Mouse (Mus musculus) CH12.LX (cell line): ENCODE measurements at regions not wholly inside any gene's neighbourhood (a gene's known extent, or its start where the extent isn't known, plus 50 kb on each side); places are given as distances from the start of the nearest gene placed in this dataset.

Experiments used
- DNase-seq: peaks from one replicate; pipeline ENCODE4 v3.0.0-alpha.2; 2013; ENCODE audit errors: extremely low read depth
- H3K27ac ChIP-seq: 2 replicates; pipeline ENCODE4 v1.5.1; 2012; ENCODE audit warnings: low read depth, mild to moderate bottlenecking, control low read depth, moderate library complexity; ENCODE audit not compliant: insufficient read depth
- H3K27me3 ChIP-seq: replicated peaks from 2 replicates; pipeline ENCODE3; 2012; ENCODE audit warnings: inconsistent platforms
- H3K36me3 ChIP-seq, 2 experiments: replicated peaks in 1 of 2; 2 replicates each; pipeline versions ENCODE3 to v1.6.1; 2012; ENCODE audit warnings: inconsistent platforms in 1 of 2, low read length in 1 of 2, mild to moderate bottlenecking in 1 of 2, mixed read lengths in 1 of 2, moderate library complexity in 1 of 2; ENCODE audit not compliant: control insufficient read depth in 1 of 2, insufficient read depth in 1 of 2
- H3K4me1 ChIP-seq, 2 experiments: 2 replicates each; pipeline ENCODE4 v1.6.1; 2012; ENCODE audit warnings: inconsistent platforms in 1 of 2, moderate library complexity in 1 of 2; ENCODE audit not compliant: insufficient read depth in 2 of 2, control insufficient read depth in 1 of 2
- H3K4me2 ChIP-seq: 2 replicates; pipeline ENCODE4 v1.6.1; 2012; ENCODE audit warnings: low read depth, mild to moderate bottlenecking, control low read depth; ENCODE audit not compliant: poor library complexity, insufficient read depth, severe bottlenecking
- H3K4me3 ChIP-seq, 3 experiments: fragments of 150-350 bp in 1 of 3; sonication (generic) in 1 of 3; replicated peaks in 1 of 3; 2 replicates each; pipeline versions ENCODE3 to v1.5.1; 2011 to 2012; ENCODE audit warnings: low read depth in 2 of 3, low read length in 2 of 3, mild to moderate bottlenecking in 2 of 3, moderate library complexity in 2 of 3, control low read depth in 1 of 3, improper control_type of control experiment in 1 of 3, inconsistent platforms in 1 of 3, mixed read lengths in 1 of 3; ENCODE audit not compliant: poor library complexity in 1 of 3
- H3K79me2 ChIP-seq: replicated peaks from 2 replicates; pipeline ENCODE4 v1.6.1; 2012; ENCODE audit warnings: mild to moderate bottlenecking, moderate library complexity; ENCODE audit not compliant: control insufficient read depth, poor library complexity, insufficient read depth, severe bottlenecking; ENCODE audit errors: extremely low read depth
- H3K9ac ChIP-seq: 2 replicates; pipeline ENCODE4 v1.6.1; 2012; ENCODE audit warnings: low read depth, mild to moderate bottlenecking, control low read depth, moderate library complexity; ENCODE audit not compliant: insufficient read depth
- H3K9me3 ChIP-seq: replicated peaks from 2 replicates; pipeline ENCODE3; 2012; ENCODE audit warnings: low read length, inconsistent platforms, mixed read lengths
- BHLHE40 ChIP-seq: IDR thresholded peaks from 2 replicates; pipeline ENCODE4 v1.6.1; 2011; ENCODE audit warnings: mild to moderate bottlenecking, low read depth, low read length, improper control_type of control experiment
- CHD2 ChIP-seq: IDR thresholded peaks from 2 replicates; pipeline ENCODE4 v1.6.1; 2011; ENCODE audit warnings: low read length, improper control_type of control experiment
- CTCF ChIP-seq, 2 experiments: IDR thresholded peaks in 1 of 2; conservative IDR thresholded peaks in 1 of 2; 2 replicates each; pipeline ENCODE4 v1.5.1; 2011 to 2012; ENCODE audit warnings: low read depth in 2 of 2, low read length in 2 of 2, improper control_type of control experiment in 1 of 2, inconsistent platforms in 1 of 2, mild to moderate bottlenecking in 1 of 2, moderate library complexity in 1 of 2
- E2F4 ChIP-seq: IDR thresholded peaks from 2 replicates; pipeline ENCODE4 v1.6.1; 2011; ENCODE audit warnings: low read depth, low read length, improper control_type of control experiment; ENCODE audit not compliant: insufficient replicate concordance
- ETS1 ChIP-seq: conservative IDR thresholded peaks from 2 replicates; pipeline ENCODE4 v1.6.1; 2012; ENCODE audit warnings: low read depth, mild to moderate bottlenecking, inconsistent platforms, low read length, improper control_type of control experiment, moderate library complexity
- GABPA ChIP-seq: IDR thresholded peaks from 2 replicates; pipeline ENCODE4 v1.6.1; 2012; ENCODE audit warnings: low read depth, low read length, improper control_type of control experiment, inconsistent platforms; ENCODE audit not compliant: insufficient replicate concordance
- IRF4 ChIP-seq: IDR thresholded peaks from 2 replicates; pipeline ENCODE4 v1.6.1; 2014; ENCODE audit warnings: low read depth, mild to moderate bottlenecking, inconsistent platforms, low read length, improper control_type of control experiment
- MAX ChIP-seq: IDR thresholded peaks from 2 replicates; pipeline ENCODE4 v1.6.1; 2011; ENCODE audit warnings: low read length, improper control_type of control experiment
- MEF2A ChIP-seq: IDR thresholded peaks from 2 replicates; pipeline ENCODE4 v1.6.1; 2014; ENCODE audit warnings: low read depth, mild to moderate bottlenecking, inconsistent platforms, low read length, improper control_type of control experiment, borderline replicate concordance
- MXI1 ChIP-seq: IDR thresholded peaks from 2 replicates; pipeline ENCODE4 v1.6.1; 2011; ENCODE audit warnings: mild to moderate bottlenecking, low read depth, low read length, improper control_type of control experiment
- NELFE ChIP-seq: IDR thresholded peaks from 2 replicates; pipeline ENCODE4 v1.6.1; 2011; ENCODE audit warnings: low read depth, low read length, improper control_type of control experiment
- NRF1 ChIP-seq: IDR thresholded peaks from 2 replicates; pipeline ENCODE4 v1.6.1; 2014; ENCODE audit warnings: low read depth, mild to moderate bottlenecking, inconsistent platforms, low read length, improper control_type of control experiment, moderate library complexity
- PAX5 ChIP-seq: IDR thresholded peaks from 2 replicates; pipeline ENCODE4 v1.6.1; 2012; ENCODE audit warnings: low read length, inconsistent platforms, mixed read lengths
- SIN3A ChIP-seq: IDR thresholded peaks from 2 replicates; pipeline ENCODE4 v1.6.1; 2012; ENCODE audit warnings: low read length, improper control_type of control experiment, inconsistent platforms
- SMC3 ChIP-seq: IDR thresholded peaks from 2 replicates; pipeline ENCODE4 v1.6.1; 2011; ENCODE audit warnings: low read depth, low read length, improper control_type of control experiment
- TBP ChIP-seq: conservative IDR thresholded peaks from 2 replicates; pipeline ENCODE4 v1.6.1; 2011; ENCODE audit warnings: low read depth, low read length, improper control_type of control experiment
- UBTF ChIP-seq: IDR thresholded peaks from 2 replicates; pipeline ENCODE4 v1.6.1; 2012; ENCODE audit warnings: low read depth, mild to moderate bottlenecking, inconsistent platforms, low read length, improper control_type of control experiment, moderate library complexity
- USF1 ChIP-seq: IDR thresholded peaks from 2 replicates; pipeline ENCODE4 v1.6.1; 2014; ENCODE audit warnings: low read depth, mild to moderate bottlenecking, inconsistent platforms, low read length, improper control_type of control experiment
- ZC3H11A ChIP-seq: IDR thresholded peaks from 2 replicates; pipeline ENCODE4 v1.6.1; 2012; ENCODE audit warnings: low read depth, mild to moderate bottlenecking, inconsistent platforms, low read length, improper control_type of control experiment
- ZKSCAN1 ChIP-seq: IDR thresholded peaks from 2 replicates; pipeline ENCODE4 v1.6.1; 2012; ENCODE audit warnings: low read depth, inconsistent platforms, low read length, improper control_type of control experiment, borderline replicate concordance
- ZMIZ1 ChIP-seq: IDR thresholded peaks from 2 replicates; pipeline ENCODE4 v1.6.1; 2012; ENCODE audit warnings: low read depth, mild to moderate bottlenecking, inconsistent platforms, low read length, improper control_type of control experiment
- dilution Hi-C: fragments of 300-500 bp; cut with MboI; formaldehyde crosslinking; loops from 2 replicates; pipeline ENCODE4 v1.14.3; 2020; ENCODE audit warnings: low sequenced_read_pairs; ENCODE audit not compliant: extremely low pct_unique_long_range_greater_than_20kb, extremely low pct_ligation_motif_present
- in situ Hi-C: fragments of 300-500 bp; cut with MboI; formaldehyde crosslinking; loops from 3 replicates; pipeline ENCODE4 v1.14.3; 2019; ENCODE audit warnings: low sequenced_read_pairs, low pct_ligation_motif_present, low pct_unique_long_range_greater_than_20kb, mixed read lengths

GRCm38 (mm10) chr19:35755494-35755893, 301.8 kb downstream of the Htr7 start:
- dilution Hi-C loops (no loop called here), in situ Hi-C loops (no loop called here)
- H3K4me2 ChIP-seq: no peak overlapping the region; the same call in 1 of the 2 replicates
- H3K27me3 ChIP-seq: no peaks in the 10 kb centered on the region
- H3K4me1 ChIP-seq: peaks cover 0 to 19% of the 10 kb centered on the region in 2 experiments; a peak in 2 of 4 replicates
- no peaks in the 10 kb centered on the region for H3K9me3 ChIP-seq
- no peak overlapping the region for H3K4me3 ChIP-seq
- no peak for TF ChIP-seq CTCF (conservative IDR thresholded peaks at IDR 0.05 in 1 of 2, IDR thresholded peaks at IDR 0.05 in 1 of 2; ENCODE audit: low read depth in 2 of 2, low read length in 2 of 2)
- no peak for TF ChIP-seq SMC3
- TF ChIP-seq IRF4: peak; percentile 32; the same call in 1 of the 2 replicates
- TF ChIP-seq MEF2A: peak; percentile 72
- H3K27ac ChIP-seq: no peak overlapping the region
- no peak overlapping the region for H3K9ac ChIP-seq
- DNase-seq: peak; percentile 55
- H3K79me2 ChIP-seq: no peaks in the 10 kb centered on the region
- H3K36me3 ChIP-seq: no peaks in the 10 kb centered on the region

DNA sequence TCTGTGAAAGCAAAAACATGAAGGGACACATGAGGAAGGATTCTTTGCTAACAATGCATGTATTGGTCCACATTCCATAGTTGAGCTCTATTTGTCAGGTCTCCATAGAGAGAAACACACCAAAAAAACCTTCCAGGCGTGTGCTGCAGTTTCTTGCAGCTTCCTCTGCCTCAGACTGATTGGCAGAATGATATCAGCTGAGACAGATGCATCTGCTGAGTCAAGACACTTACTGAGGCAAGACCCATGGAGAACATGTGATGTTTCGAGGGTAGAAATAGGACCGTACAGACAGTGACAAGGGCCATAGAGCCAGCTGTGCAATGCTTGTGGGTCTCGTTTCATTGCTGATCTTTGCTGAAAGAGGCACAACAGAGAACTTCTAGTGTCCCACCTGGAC, 321.6 kb downstream of the Htr7 start:
- Histone ChIP-seq H3K4me2 (no peak overlapping the region), H3K36me3 (no peaks in the 10 kb centered on the region), H3K27me3 (no peaks in the 10 kb centered on the region), H3K9ac (no peak overlapping the region), H3K27ac (no peak overlapping the region), H3K4me3 (no peak overlapping the region), H3K79me2 (no peaks in the 10 kb centered on the region), H3K9me3 (no peaks in the 10 kb centered on the region), H3K4me1 (no peaks in the 10 kb centered on the region)
- in situ Hi-C loops: no loop called here
- TF ChIP-seq IRF4 (no peak), NELFE (no peak), MAX (no peak), ZMIZ1 (no peak), GABPA (no peak), E2F4 (no peak), UBTF (no peak), ZC3H11A (no peak), TBP (no peak), MXI1 (no peak), BHLHE40 (no peak), ETS1 (no peak), CHD2 (no peak), SMC3 (no peak), SIN3A (no peak), USF1 (no peak), ZKSCAN1 (no peak), PAX5 (no peak), NRF1 (no peak)
- no peak for DNase-seq
- dilution Hi-C loops: no loop called here
